Mouse (Mus musculus) limb, embryonic 11.5 days (tissue): Measurements from ENCODE around the gene Tbx5. TPM values are rescaled to one million over a fixed set of nuclear protein-coding genes. Genes with fewer than 3 reads are reported as not detected.

ENCODE experiments used
- ATAC-seq: fragments of 200-750 bp; cut with Nextera tagmentation; 2 replicates; pipeline ENCODE4 v1.8.0; 2017; ENCODE audit warnings: low read depth; ENCODE audit not compliant: insufficient number of reproducible peaks, low FRiP score, low TSS enrichment
- DNase-seq: peaks from one replicate; pipeline ENCODE4 v3.0.0-alpha.2; 2015; ENCODE audit warnings: low spot score
- H3K27ac ChIP-seq: fragments of 300-500 bp; sonication (generic); replicated peaks from 2 replicates; pipeline ENCODE4 v1.5.1; 2014; ENCODE audit warnings: low read depth, mild to moderate bottlenecking, low read length
- H3K27me3 ChIP-seq: fragments of 300-500 bp; sonication (generic); 2 replicates; pipeline ENCODE4 v1.6.1; 2014; ENCODE audit warnings: mild to moderate bottlenecking, low read length, mixed read lengths; ENCODE audit not compliant: control insufficient read depth, insufficient read depth
- H3K36me3 ChIP-seq: fragments of 300-500 bp; sonication (generic); 2 replicates; pipeline ENCODE4 v1.6.1; 2014; ENCODE audit warnings: mild to moderate bottlenecking, low read length, moderate library complexity, mixed read lengths; ENCODE audit not compliant: control insufficient read depth, insufficient read depth
- H3K4me1 ChIP-seq: fragments of 300-500 bp; sonication (generic); 2 replicates; pipeline ENCODE4 v1.6.1; 2014; ENCODE audit warnings: low read length, mixed read lengths; ENCODE audit not compliant: control insufficient read depth, insufficient read depth
- H3K4me2 ChIP-seq: fragments of 300-500 bp; sonication (generic); 2 replicates; pipeline ENCODE4 v1.6.1; 2014; ENCODE audit warnings: low read depth, mild to moderate bottlenecking, moderate library complexity; ENCODE audit not compliant: severe bottlenecking
- H3K4me3 ChIP-seq: fragments of 300-500 bp; sonication (generic); 2 replicates; pipeline ENCODE4 v1.5.1; 2014; ENCODE audit warnings: low read depth, low read length
- H3K9ac ChIP-seq: fragments of 300-500 bp; sonication (generic); 2 replicates; pipeline ENCODE4 v1.6.1; 2014; ENCODE audit warnings: mild to moderate bottlenecking, low read length
- H3K9me3 ChIP-seq: fragments of 300-500 bp; sonication (generic); 2 replicates; pipeline ENCODE4 v1.6.1; 2016; ENCODE audit warnings: low read length; ENCODE audit not compliant: control insufficient read depth
- WGBS: fragments of 180-500 bp; shearing (Covaris S2); extraction: QIAGEN DNeasy Blood & Tissue Kit; methylation state at CpG from one replicate; pipeline ENCODE4 v1.1.7; 2014; 5-methylcytosine and 5-hydroxymethylcytosine counted together
- polyA plus RNA-seq: library from polyadenylated mRNA; unstranded; fragments of >200 nt; fragmentation: Nextera tagmentation; extraction: Ambion mirVana; gene quantifications from 2 replicates; pipeline ENCODE4 v1.2.1, GENCODE M21; 2014

Tbx5 gene
- polyA plus RNA-seq, 1 experiment from 2014 or later = 34.3 TPM

- H3K4me2 ChIP-seq = no peak overlapping the region
These were observed 5.1 kb upstream of the Tbx5 start for GRCm38 (mm10) chr5:119827341-119827740.

GRCm38 (mm10) chr5:119830611-119831010 is 1.9 kb upstream of the Tbx5 start:
- peak overlapping the region; percentile 86 for H3K9ac ChIP-seq
- DNase-seq = no peak
- peak overlapping the region; percentile 60 for H3K4me2 ChIP-seq
- H3K4me1 ChIP-seq = peaks cover 7% of the 10 kb centered on the region
- H3K36me3 ChIP-seq = no peaks in the 10 kb centered on the region; the same call in 1 of the 2 replicates
- 3% methylated on average over 8 of the region's 8 CpGs for WGBS
- ATAC-seq = no peak
- peak overlapping the region; percentile 63 for H3K4me3 ChIP-seq
- H3K27me3 ChIP-seq = peaks cover 47% of the 10 kb centered on the region
- H3K27ac ChIP-seq = peak overlapping the region; percentile 98
- H3K9me3 ChIP-seq = no peaks in the 10 kb centered on the region

More at GRCm38 (mm10) chr5:119827341-119827740, 5.1 kb upstream of the Tbx5 start:
- Histone ChIP-seq H3K9ac (no peak overlapping the region), H3K4me3 (no peak overlapping the region), H3K27ac (no peak overlapping the region), H3K27me3 (peaks cover 24% of the 10 kb centered on the region), H3K9me3 (no peaks in the 10 kb centered on the region), H3K4me1 (peaks cover 7% of the 10 kb centered on the region), H3K36me3 (no peaks in the 10 kb centered on the region; the same call in 1 of the 2 replicates)
- ATAC-seq (no peak), DNase-seq (no peak)
- WGBS = 42% methylated on average over 6 of the region's 6 CpGs

DNA sequence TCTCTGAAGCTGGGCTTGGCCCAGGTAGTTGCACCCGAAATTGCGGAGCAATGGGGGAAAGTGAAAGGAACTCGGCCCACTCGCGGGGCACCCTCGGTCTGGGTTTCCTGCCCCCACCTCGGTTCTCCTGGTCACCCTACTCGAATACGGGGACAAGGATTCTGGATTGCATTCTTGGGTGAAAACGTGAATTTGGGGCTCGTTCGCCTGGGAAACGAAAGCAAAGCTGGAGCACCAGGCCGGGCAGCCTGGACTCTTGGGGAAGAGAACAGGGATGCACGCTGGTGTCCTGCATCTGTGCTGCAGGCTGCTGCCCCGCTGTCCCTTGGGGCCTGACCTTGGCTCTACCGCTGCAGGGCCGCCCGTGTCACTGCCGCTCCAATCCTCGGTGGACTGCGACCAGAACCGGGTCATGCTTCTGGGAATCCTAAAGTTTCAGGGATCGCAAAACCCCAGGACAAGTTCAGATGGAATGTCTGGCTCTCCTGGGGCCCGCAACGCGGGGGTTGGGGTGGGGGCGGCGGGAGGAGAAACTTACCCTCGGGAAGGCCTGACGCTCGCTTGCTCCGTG is 1.2 kb upstream of the Tbx5 start:
- no peaks in the 10 kb centered on the region; the same call in 1 of the 2 replicates for H3K36me3 ChIP-seq

DNA sequence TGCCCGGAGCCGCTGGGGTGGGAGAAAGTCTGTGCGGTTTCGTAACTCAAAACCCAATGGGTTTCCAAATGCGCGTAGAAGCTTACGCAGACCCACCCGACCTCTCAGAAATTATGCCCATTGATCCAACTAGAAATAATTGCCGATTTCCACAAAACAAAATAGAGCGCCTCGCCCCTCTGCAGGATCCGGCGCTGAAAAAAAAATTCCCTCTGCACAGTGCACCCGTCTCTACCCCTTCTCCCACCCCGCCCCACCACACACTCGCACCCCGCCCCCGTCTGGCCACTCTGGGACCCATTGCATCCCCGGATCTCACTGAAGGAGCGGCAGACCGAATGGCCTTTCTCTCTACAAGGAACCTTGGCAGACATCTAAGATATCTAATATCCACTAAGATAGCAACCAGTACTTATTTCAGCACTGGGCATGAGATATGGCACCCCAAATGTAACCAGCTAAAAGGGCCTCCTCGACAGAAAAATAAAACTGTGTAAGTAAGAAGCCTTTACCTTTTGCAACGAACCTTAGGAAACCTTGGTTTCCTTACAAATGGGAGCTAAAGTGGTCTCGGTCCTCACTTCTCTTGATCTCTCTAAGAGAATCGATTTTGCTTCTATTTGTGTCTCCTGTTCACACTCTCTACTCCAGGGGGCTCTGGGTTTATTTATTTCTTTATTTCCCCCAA is 533 bp upstream of the Tbx5 start:
- WGBS = under 1% methylated on average over 25 of the region's 25 CpGs
- Histone ChIP-seq H3K9ac (peak overlapping the region; percentile 86), H3K4me2 (peak overlapping the region; percentile 60), H3K4me3 (peak overlapping the region; percentile 63), H3K27me3 (peaks cover 53% of the 10 kb centered on the region), H3K9me3 (no peaks in the 10 kb centered on the region), H3K36me3 (peaks cover under 1% of the 10 kb centered on the region; the same call in 1 of the 2 replicates), H3K27ac (peak overlapping the region; percentile 98), H3K4me1 (peaks cover 7% of the 10 kb centered on the region)
- ATAC-seq (no peak), DNase-seq (peak; percentile 68)

More for the DNA sequence above, 1.2 kb upstream of the Tbx5 start:
- Histone ChIP-seq H3K9ac (peak overlapping the region; percentile 86), H3K4me3 (peak overlapping the region; percentile 63), H3K4me1 (peaks cover 7% of the 10 kb centered on the region), H3K4me2 (peak overlapping the region; percentile 60), H3K27me3 (peaks cover 50% of the 10 kb centered on the region), H3K27ac (peak overlapping the region; percentile 98), H3K9me3 (no peaks in the 10 kb centered on the region)
- DNase-seq = peak; percentile 71
- WGBS = under 1% methylated on average over 33 of the region's 33 CpGs
- no peak for ATAC-seq

- peak overlapping the region; percentile 86 for H3K9ac ChIP-seq
- no peaks in the 10 kb centered on the region for H3K9me3 ChIP-seq
- H3K27me3 ChIP-seq = peaks cover 61% of the 10 kb centered on the region
These were observed 959 bp downstream of the Tbx5 start for GRCm38 (mm10) chr5:119833223-119834030.

DNA sequence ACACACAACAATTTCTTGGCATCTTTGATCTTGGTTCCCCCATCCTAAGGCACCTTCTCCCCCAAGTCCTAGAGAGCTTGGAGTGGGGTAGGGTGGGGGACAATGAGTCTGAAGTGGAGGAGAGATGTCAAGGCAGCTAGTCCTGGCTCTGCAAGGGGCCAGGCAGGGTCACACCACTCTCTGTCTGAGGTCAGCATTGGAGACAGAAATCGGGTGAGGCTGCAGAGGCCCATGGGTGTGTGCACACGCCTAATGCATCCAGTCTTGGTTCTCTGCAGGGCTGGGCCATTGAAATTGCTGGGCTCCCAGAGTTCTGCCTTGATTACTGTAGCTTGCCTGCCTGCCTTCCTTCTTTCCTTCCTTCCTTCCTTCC is 1.5 kb downstream of the Tbx5 start:
- DNase-seq = peak; percentile 49
- Histone ChIP-seq H3K4me3 (peak overlapping the region; percentile 63), H3K27ac (peak overlapping the region; percentile 98), H3K27me3 (peaks cover 61% of the 10 kb centered on the region), H3K9ac (peak overlapping the region; percentile 86), H3K36me3 (0 out of 2 replicates have a peak, but pooled peaks cover 2% of the 10 kb centered on the region), H3K4me1 (peaks cover 2% of the 10 kb centered on the region; the same call in 1 of the 2 replicates), H3K9me3 (no peaks in the 10 kb centered on the region), H3K4me2 (peak overlapping the region; percentile 60)
- WGBS = 0% methylated on average over 2 of the region's 2 CpGs
- ATAC-seq = peak; percentile 49; the same call in 1 of the 2 replicates

More at GRCm38 (mm10) chr5:119833223-119834030, 959 bp downstream of the Tbx5 start:
- 3% methylated on average over 8 of the region's 8 CpGs for WGBS
- Histone ChIP-seq H3K4me3 (peak overlapping the region; percentile 63), H3K27ac (peak overlapping the region; percentile 98), H3K4me2 (peak overlapping the region; percentile 60), H3K36me3 (peaks cover 2% of the 10 kb centered on the region; the same call in 1 of the 2 replicates), H3K4me1 (peaks cover 7% of the 10 kb centered on the region; the same call in 1 of the 2 replicates)
- no peak for ATAC-seq
- DNase-seq = peak; percentile 58

DNA sequence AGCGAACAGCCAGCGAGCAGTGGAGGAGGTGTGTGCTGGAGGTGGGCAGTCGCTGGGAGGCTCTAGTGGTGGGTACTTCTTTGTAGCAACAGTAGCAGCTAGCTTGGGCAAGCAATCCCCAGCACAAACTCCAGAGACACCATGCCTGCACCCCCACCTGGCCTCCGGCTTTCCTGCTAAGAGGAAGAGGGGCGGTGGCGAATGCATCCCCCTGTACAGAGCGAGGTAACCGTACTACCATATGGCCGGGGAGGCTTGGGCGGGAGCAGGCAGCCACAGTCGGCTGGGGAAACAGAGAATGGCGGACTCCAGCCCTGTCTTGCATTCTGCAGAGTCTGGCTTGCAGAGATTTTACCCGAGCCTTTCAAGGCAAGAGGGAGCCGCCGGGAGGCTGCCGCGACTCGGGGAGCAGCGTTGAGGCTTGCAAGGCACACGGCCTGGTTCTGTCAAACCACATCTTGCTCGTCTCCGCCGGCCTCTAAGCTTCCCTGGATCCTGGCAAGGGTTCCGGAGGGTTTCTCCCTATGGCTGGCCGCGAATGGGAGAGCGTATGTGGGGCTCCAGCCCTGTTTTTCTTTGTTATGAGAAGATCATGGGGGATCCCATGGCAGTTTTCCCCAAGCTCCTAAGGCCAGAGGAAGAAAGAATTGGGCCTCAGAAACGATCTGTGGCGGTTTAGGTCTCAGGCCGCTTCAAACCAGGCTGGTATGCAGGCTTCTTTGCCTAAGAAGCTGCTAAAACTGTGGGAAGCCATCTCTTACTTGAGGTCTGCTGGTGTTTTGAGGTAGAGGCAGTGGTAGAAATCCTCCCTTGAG is 2.8 kb downstream of the Tbx5 start:
- Histone ChIP-seq H3K27ac (peak overlapping the region; percentile 98), H3K4me1 (0 out of 2 replicates have a peak, but pooled peaks cover 4% of the 10 kb centered on the region), H3K27me3 (peaks cover 62% of the 10 kb centered on the region), H3K36me3 (0 out of 2 replicates have a peak, but pooled peaks cover 2% of the 10 kb centered on the region), H3K4me3 (peak overlapping the region; percentile 63), H3K4me2 (peak overlapping the region; percentile 60), H3K9me3 (no peaks in the 10 kb centered on the region), H3K9ac (peak overlapping the region; percentile 86)
- peak; percentile 71 for DNase-seq
- peak; percentile 17; the same call in 1 of the 2 replicates for ATAC-seq
- under 1% methylated on average over 30 of the region's 30 CpGs for WGBS
